27 mouse cellular contexts compared by ENCODE assay signal in genomic region chr8:125983515-125983914, GRCm38 (mm10). TPM values are rescaled to one million over a fixed set of nuclear protein-coding genes. Genes with fewer than 3 reads are reported as not detected.
"Had no signal": no experiment of that assay in that cellular context is flagged by ENCODE, and none has a peak within 500 bp of the region (broad histone marks: within the 10 kb centered on the region; RNA-seq: fewer than 3 reads in every experiment).

No protein-coding gene starts in this region.

- H3K27ac ChIP-seq: heart, embryonic 10.5 days; hindbrain, embryonic 10.5 days; hindbrain, embryonic 12.5 days; hindbrain, embryonic 14.5 days; intestine, embryonic 15.5 days; kidney, embryonic 15.5 days; kidney, postnatal 0 days; limb, embryonic 13.5 days; limb, embryonic 15.5 days; liver, embryonic 12.5 days; liver, embryonic 14.5 days had no signal

- H3K9me3 ChIP-seq: heart, embryonic 10.5 days; heart, embryonic 12.5 days; hindbrain, embryonic 10.5 days; hindbrain, embryonic 12.5 days; intestine, embryonic 15.5 days; kidney, embryonic 15.5 days; limb, embryonic 13.5 days; limb, embryonic 15.5 days; liver, embryonic 12.5 days had no signal

- H3K4me1 ChIP-seq: heart, embryonic 10.5 days; heart, embryonic 12.5 days; intestine, embryonic 15.5 days; kidney, embryonic 15.5 days; limb, embryonic 13.5 days; limb, embryonic 15.5 days; liver, embryonic 12.5 days had no signal

- DNase-seq: gastrocnemius, postnatal 14 days; gastrocnemius, postnatal 36 days; heart, adult 18-20 months; heart, postnatal 10 days; heart, postnatal 4 days; kidney, adult 2 months; kidney, adult 9 months; kidney, postnatal 14 days; kidney, postnatal 36 days; layer of hippocampus, adult 9-11 months; layer of hippocampus, postnatal 36 days; left cerebral cortex, postnatal 4 days had no signal

- H3K27me3 ChIP-seq: hindbrain, embryonic 12.5 days; intestine, embryonic 15.5 days; kidney, embryonic 15.5 days; liver, embryonic 12.5 days had no signal

- H3K4me3 ChIP-seq: heart, embryonic 10.5 days; heart, embryonic 12.5 days; hindbrain, embryonic 10.5 days; hindbrain, embryonic 12.5 days; intestine, embryonic 15.5 days; kidney, embryonic 15.5 days; limb, embryonic 13.5 days; limb, embryonic 15.5 days; liver, embryonic 12.5 days had no signal

- ATAC-seq: hindbrain, embryonic 16.5 days; inflammation-experienced regulatory T-cells, adult 6 months; intestine, embryonic 15.5 days; intestine, postnatal 0 days; liver, embryonic 12.5 days had no signal

- H3K36me3 ChIP-seq: heart, embryonic 10.5 days; heart, embryonic 12.5 days; hindbrain, embryonic 10.5 days; hindbrain, embryonic 12.5 days; intestine, embryonic 15.5 days; kidney, embryonic 15.5 days; limb, embryonic 13.5 days; limb, embryonic 15.5 days; liver, embryonic 12.5 days had no signal

RNA-seq across cellular contexts. Expression of gene Kcnk1, which starts 11.5 kb away (rescaled TPM):
- polyA plus RNA-seq: inflammation-experienced regulatory T-cells, adult 6 months had no signal
